8 mouse cellular contexts compared by ENCODE assay signal in the genomic region with DNA sequence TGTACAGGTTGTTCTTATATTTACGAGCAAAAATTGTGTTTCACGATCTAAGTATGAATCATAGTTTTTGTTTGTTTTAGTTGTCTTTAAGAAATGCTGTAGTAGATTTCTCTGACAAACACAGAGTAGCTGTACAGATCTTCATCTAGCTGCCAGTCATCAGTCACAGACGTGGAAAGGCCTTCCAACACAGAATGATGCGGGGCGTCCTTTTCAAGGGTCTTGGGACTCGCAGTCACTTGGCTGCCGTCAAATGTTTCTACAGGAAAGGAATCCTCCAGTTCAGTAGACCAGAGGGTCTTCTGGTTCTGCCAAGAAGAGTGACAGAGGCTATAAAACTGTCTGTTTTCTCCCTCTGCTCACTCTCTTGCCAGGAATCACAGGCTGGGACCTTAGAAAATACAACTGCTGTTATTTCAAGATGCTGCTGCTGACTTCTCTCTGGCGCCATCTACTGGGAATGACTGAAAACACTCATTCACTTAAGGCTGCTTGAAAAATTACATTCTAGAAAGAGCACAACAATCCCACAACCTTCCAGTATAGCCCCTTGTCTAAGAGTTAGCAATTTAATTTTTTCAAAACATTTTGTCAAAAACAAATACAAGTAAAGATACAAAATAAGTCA.
DNase-seq lines count a peak whose midpoint lies in the region; ATAC-seq lines count a peak whose summit lies in the region.

No protein-coding gene starts in this region.

- H3K27me3 ChIP-seq in kidney, embryonic 16.5 days (ENCODE audit: insufficient read depth, low read length), result no peaks in the 10 kb centered on the region
- H3K27me3 ChIP-seq in limb, embryonic 13.5 days, result no peaks in the 10 kb centered on the region
- H3K27me3 ChIP-seq in neural tube, embryonic 11.5 days (ENCODE audit: control insufficient read depth, insufficient read depth, low read length), result no peaks in the 10 kb centered on the region

- peak; percentile 39; the same call in 1 of the 2 replicates for ATAC-seq in kidney, embryonic 16.5 days (ENCODE audit: low FRiP score, low TSS enrichment)
- ATAC-seq in limb, embryonic 13.5 days (ENCODE audit: low FRiP score, low read depth), result peak; percentile 73; the same call in 1 of the 2 replicates
- peak; percentile 53; the same call in 1 of the 2 replicates for ATAC-seq in neural tube, embryonic 11.5 days (ENCODE audit: insufficient read depth, low FRiP score, low TSS enrichment)

- no peaks in the 10 kb centered on the region for H3K36me3 ChIP-seq in kidney, embryonic 16.5 days (ENCODE audit: insufficient read depth, low read length)
- no peaks in the 10 kb centered on the region for H3K36me3 ChIP-seq in limb, embryonic 13.5 days
- H3K36me3 ChIP-seq in neural tube, embryonic 11.5 days (ENCODE audit: control insufficient read depth, insufficient read depth, low read length), result no peaks in the 10 kb centered on the region

- no peak overlapping the region for H3K4me3 ChIP-seq in kidney, embryonic 16.5 days (ENCODE audit: low read length)
- H3K4me3 ChIP-seq in limb, embryonic 13.5 days, result no peak overlapping the region
- H3K4me3 ChIP-seq in neural tube, embryonic 11.5 days (ENCODE audit: low read depth, low read length), result no peak overlapping the region

- H3K9ac ChIP-seq in kidney, embryonic 16.5 days (replicated peaks; ENCODE audit: low read length), result no peak overlapping the region
- H3K9ac ChIP-seq in limb, embryonic 13.5 days, result no peak overlapping the region
- H3K9ac ChIP-seq in neural tube, embryonic 11.5 days (ENCODE audit: low read length), result no peak overlapping the region

- no peak overlapping the region for H3K27ac ChIP-seq in kidney, embryonic 16.5 days (ENCODE audit: low read length)
- H3K27ac ChIP-seq in limb, embryonic 13.5 days, result no peak overlapping the region
- no peak overlapping the region for H3K27ac ChIP-seq in neural tube, embryonic 11.5 days (ENCODE audit: low read depth, low read length)

- H3K9me3 ChIP-seq in kidney, embryonic 16.5 days (ENCODE audit: low read length), result no peaks in the 10 kb centered on the region
- H3K9me3 ChIP-seq in limb, embryonic 13.5 days, result no peaks in the 10 kb centered on the region
- no peaks in the 10 kb centered on the region for H3K9me3 ChIP-seq in neural tube, embryonic 11.5 days (ENCODE audit: control insufficient read depth, low read length)

- WGBS in kidney, embryonic 16.5 days, result 56% methylated on average over 8 of the region's 8 CpGs
- WGBS in limb, embryonic 13.5 days, result 56% methylated on average over 8 of the region's 8 CpGs
- WGBS in neural tube, embryonic 11.5 days, result 74% methylated on average over 8 of the region's 8 CpGs

- DNase-seq in 416B (ENCODE audit: low read depth), result peak; percentile 77
- peak; percentile 86 for DNase-seq in MN1 (ENCODE audit: low spot score)
- peak; percentile 56 for DNase-seq in cerebellum, adult 9-10 months
- DNase-seq in frontal cortex, postnatal 14 days (ENCODE audit: low spot score in 2 of 2), result peak; percentile 9 to 52
- DNase-seq in neural tube, embryonic 11.5 days (ENCODE audit: low spot score), result peak; percentile 56
- DNase-seq in thymus, postnatal 4 days, result peak; percentile 62

- no peaks in the 10 kb centered on the region for H3K4me1 ChIP-seq in kidney, embryonic 16.5 days (ENCODE audit: insufficient read depth, low read length)
- no peaks in the 10 kb centered on the region for H3K4me1 ChIP-seq in limb, embryonic 13.5 days
- no peaks in the 10 kb centered on the region for H3K4me1 ChIP-seq in neural tube, embryonic 11.5 days (ENCODE audit: control insufficient read depth, insufficient read depth, low read length)

- H3K4me2 ChIP-seq in kidney, embryonic 16.5 days (replicated peaks; ENCODE audit: low read depth, low read length), result no peak overlapping the region
- no peak overlapping the region for H3K4me2 ChIP-seq in limb, embryonic 13.5 days (replicated peaks)
- H3K4me2 ChIP-seq in neural tube, embryonic 11.5 days (ENCODE audit: low read depth), result no peak overlapping the region

Comparison
In these comparisons a context has a peak if more than half of its experiments do, and no peak if none do; other contexts are left out.
1. DNase-seq: peak in every context shown above with its lines; median percentile 86 in MN1; 77 in 416B; 62 in thymus, postnatal 4 days; 56 in cerebellum, adult 9-10 months; 56 in neural tube, embryonic 11.5 days; 30 in frontal cortex, postnatal 14 days.